Mouse (Mus musculus): Measurements from ENCODE around the gene Ifna9.
A peak's percentile ranks its signal among the peaks of the same experiment; 100 is the strongest.
"Not testable (repeated sequence)": the region's sequence is repeated elsewhere in the genome, so short reads cannot be mapped to it uniquely, and the experiment has no call there.

Ifna9 gene

GRCm38 (mm10) chr4:88592285-88592684, at the start of gene Ifna9:
Ifna9 (minus strand) TSS chr4:88592385.
- no peak for DNase-seq (ENCODE audit: low spot score in 2 of 2)

GRCm38 (mm10) chr4:88641077-88641831, 49.1 kb upstream of the Ifna9 start:
- DNase-seq (ENCODE audit: low spot score in 2 of 2), result peak; percentile 95 to 100

GRCm38 (mm10) chr4:88640704-88641076, 48.5 kb upstream of the Ifna9 start:
- DNase-seq (ENCODE audit: low spot score in 2 of 2), result no peak

- DNase-seq (ENCODE audit: low spot score in 2 of 2), result no peak
Measured at GRCm38 (mm10) chr4:88634311-88634710, 42.1 kb upstream of the Ifna9 start, which contains the start of gene C87499. C87499 (minus strand) TSS chr4:88634411.

- no peak for DNase-seq (ENCODE audit: low spot score in 2 of 2)
Measured at GRCm38 (mm10) chr4:88603276-88603675, 11.1 kb upstream of the Ifna9 start, which contains the start of gene Ifna12. Ifna12 (minus strand) TSS chr4:88603376.

- no peak for DNase-seq (ENCODE audit: low spot score in 2 of 2)
Measured at GRCm38 (mm10) chr4:88571698-88572097, 20.5 kb downstream of the Ifna9 start, which contains the start of gene Ifna14. Ifna14 (minus strand) TSS chr4:88571798.

GRCm38 (mm10) chr4:88561791-88562190, 30.4 kb downstream of the Ifna9 start:
- no peak for DNase-seq (ENCODE audit: low spot score in 2 of 2)

GRCm38 (mm10) chr4:88558145-88558544, 34.0 kb downstream of the Ifna9 start, which contains the start of gene Ifna15:
Ifna15 (minus strand) TSS chr4:88558245.
- DNase-seq (ENCODE audit: low spot score in 2 of 2), result not testable (repeated sequence)

GRCm38 (mm10) chr4:88550161-88550945, 41.8 kb downstream of the Ifna9 start:
- DNase-seq (ENCODE audit: low spot score in 2 of 2), result peak; percentile 58 to 86

- DNase-seq (ENCODE audit: low spot score in 2 of 2), result no peak
Measured at GRCm38 (mm10) chr4:88547986-88548385, 44.2 kb downstream of the Ifna9 start.

- DNase-seq (ENCODE audit: low spot score in 2 of 2), result no peak
Measured at GRCm38 (mm10) chr4:88543649-88544234, 48.4 kb downstream of the Ifna9 start.

Measured in spleen, postnatal 10 days (tissue).